Mouse (Mus musculus) layer of hippocampus, postnatal 25 days (tissue): ENCODE measurements at regions not wholly inside any gene's neighbourhood (a gene's known extent, or its start where the extent isn't known, plus 50 kb on each side); places are given as distances from the start of the nearest gene placed in this dataset.
"Not testable (repeated sequence)": the region's sequence is repeated elsewhere in the genome, so short reads cannot be mapped to it uniquely, and the experiment has no call there.

Source experiments
- DNase-seq, 2 experiments: peaks; one replicate each; pipeline ENCODE4 v3.0.0; 2022; ENCODE audit warnings: mixed read lengths in 2 of 2, low spot score in 1 of 2; ENCODE audit errors: extremely low spot score in 1 of 2

DNA sequence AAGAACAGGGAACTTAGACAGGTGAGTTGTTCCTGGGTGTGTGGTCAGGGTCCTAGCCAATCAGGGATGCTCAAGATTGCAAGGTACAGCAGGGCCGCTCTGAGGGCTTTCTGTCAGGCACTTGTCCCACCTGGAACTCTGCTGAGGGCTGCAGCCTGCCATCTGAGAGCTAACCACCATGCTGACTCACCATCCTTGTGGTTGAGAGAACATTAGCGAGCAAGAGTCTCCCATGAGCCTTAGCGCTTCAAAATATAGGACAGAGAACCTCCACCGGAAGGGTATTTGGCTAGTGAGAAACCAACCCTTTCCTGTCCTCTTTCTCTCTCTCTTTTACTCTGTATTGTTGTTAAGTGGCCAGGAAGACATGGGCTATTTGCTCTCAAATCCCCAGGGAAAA, 104.1 kb upstream of the Rasgrp1 start:
- DNase-seq: no peak

- peak in 1 of 2 experiments; percentile 62 for DNase-seq
These were observed 107.5 kb upstream of the Rasgrp1 start for GRCm38 (mm10) chr2:117450172-117450865.

DNA sequence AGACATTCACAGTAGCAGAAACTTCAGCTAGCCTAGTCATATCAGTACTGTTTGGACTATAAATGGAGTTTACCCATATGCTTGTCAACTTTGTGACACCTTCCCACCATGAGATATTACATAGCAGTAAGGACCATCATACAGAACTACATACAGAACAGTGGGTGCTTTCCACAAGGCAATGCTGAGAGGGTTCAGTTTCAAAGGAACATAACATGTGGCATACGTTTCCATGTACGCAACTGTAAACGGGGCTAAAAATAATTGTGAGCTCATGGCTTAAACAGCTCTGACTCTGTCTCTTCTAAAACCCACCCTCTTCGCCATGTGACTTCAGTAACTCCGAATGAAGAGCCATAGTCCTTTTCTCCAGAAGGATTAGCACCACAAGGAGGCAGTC, 109.0 kb upstream of the Rasgrp1 start:
- DNase-seq: no peak

DNA sequence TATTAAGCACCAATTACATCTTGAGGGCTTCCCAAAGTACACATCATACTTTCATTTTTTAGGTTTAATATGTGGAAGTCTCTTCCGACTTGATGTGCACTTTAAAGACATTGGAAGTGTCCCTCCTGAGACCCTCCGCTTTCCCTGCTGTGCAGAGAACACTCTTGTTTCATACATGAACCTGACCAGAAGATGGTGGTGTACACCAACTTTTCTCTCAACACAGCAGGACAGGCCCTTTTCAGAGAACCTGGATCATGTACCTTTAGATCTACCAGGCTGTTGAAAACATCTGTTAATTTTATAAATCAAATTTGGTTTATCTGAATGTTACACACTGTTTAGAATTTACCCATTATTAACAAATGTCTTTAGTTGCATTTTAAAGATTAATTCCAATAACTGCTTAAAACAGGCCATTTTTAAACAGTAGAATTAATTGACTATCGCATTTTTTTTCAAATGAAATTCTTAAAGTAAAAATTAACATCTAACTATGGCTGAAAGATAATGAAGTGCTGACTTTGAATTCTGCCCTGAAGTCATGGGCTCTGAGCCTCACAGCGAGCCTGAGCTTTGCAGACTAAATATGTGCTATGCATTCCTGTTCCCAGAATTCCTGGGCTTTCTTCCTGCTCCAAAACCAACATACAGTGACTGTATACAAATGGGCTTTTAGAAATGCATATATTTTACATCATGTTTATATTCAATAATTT, 112.4 kb upstream of the Rasgrp1 start:
- no peak for DNase-seq

GRCm38 (mm10) chr2:117455740-117456455, 113.1 kb upstream of the Rasgrp1 start:
- no peak for DNase-seq

DNA sequence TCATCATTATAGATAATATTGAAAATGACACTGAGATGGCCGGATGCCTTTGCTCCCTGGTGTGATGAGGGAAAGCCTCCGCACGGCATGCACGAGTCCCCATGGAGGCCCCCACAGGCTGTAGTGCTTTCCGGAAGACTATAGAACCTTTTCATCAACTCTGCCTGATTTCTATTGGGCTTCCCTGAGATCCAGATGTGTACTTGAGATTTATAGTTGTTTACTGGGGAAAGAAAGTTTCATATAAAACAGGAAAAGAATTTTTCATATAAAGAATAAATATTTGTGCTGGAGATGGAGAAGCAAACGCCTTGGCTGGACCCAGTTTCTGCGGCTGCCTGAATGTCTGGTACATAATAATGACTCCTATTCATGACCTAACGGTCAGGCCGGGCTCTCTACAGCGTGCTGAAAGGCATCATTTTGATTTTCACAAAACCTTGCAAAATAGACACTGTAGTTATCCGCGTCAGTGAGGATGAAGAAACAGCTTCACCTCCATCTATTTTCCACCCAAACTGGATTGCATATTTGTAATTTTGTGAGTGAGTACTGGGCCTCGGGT, 113.7 kb upstream of the Rasgrp1 start:
- no peak for DNase-seq

DNA sequence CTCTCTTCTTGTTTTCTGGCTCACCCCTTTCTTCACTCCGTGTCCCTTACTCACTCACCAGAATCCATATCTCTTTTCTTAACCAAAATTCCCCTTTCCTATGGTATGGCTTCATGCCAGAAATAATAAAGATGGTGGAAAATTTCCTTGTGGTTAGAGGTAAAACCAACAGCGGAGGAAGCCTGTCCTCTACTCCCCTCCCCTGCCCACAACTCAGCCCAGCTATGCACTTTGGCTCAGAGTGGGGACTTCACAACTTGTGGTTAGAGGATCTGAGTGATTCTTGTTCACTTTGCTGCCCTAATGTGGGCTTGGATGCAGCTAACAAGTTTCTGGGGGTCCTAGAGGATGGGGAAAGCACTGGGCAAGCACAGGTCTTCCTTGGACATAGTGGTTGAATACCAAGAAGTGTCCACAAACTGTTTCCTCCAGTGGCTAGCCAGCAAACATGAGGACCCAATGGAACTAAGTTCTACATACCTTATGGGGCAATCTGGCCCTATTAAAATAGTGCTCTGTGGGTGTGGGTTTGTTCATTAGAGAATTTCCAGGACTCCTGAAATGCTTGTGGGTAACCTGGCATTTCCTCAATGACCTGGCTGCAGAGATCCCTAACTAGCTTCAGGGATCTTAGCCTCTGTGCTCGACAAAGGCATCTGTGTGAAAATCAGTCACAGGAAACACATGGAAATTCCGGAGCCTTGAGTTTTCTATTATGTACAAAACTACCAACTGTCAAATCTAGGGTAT, 118.9 kb upstream of the Rasgrp1 start:
- DNase-seq: no peak

DNA sequence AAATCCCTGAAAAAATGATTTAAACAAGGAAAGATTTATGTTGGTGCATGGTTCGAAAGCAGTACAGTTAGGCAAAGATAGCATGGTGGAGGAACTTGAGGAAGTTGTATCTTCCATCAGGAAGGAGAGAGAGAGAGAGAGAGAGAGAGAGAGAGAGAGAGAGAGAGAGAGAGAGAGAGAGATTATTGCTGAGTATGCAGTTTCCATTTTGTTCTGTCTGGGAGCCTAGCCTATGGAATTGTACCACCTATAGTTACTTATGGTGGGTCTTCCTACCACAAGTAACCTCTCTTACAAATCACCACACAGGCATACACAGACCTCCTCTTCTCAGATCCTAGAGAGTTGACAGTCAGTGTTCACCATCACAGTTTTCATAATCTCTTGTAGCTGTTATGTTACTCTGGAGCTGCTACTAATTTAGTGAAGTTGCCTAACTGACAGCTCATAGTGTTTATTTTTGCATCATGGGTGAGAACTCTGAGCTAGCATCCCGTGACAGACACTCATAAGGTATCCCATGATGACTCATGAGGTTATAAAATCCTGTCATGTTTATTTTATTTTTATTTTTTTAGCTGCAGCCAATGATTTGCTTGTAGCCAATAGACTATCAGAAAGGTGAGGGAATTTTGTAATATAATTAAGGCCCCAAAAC, 132.2 kb upstream of the Rasgrp1 start:
- DNase-seq: no peak

GRCm38 (mm10) chr2:117475561-117475960, 132.8 kb upstream of the Rasgrp1 start:
- DNase-seq: no peak

DNA sequence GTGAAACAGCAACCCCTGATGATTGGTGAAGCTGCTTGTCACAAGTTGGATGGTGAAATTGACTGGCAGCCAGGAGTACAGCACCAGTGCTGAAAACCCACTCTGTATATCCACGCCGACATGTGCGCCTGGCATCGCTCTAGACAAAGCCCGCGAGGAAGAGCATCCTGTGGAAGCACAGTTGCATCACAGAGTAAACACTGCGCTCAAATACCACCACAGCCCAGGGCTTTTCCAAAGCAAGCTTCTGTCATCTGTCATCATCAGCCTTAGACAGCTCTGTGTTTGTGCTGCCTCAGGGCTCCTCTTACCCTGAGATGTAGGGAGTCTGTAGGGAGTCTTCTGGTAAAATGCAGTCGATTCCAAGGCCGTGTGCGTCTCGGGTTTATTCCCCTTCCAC, 134.7 kb upstream of the Rasgrp1 start:
- DNase-seq: not testable (repeated sequence)

GRCm38 (mm10) chr2:117479244-117480009, 136.6 kb upstream of the Rasgrp1 start:
- DNase-seq: not testable (repeated sequence)

GRCm38 (mm10) chr2:117486447-117486846, 143.6 kb upstream of the Rasgrp1 start:
- no peak for DNase-seq

DNA sequence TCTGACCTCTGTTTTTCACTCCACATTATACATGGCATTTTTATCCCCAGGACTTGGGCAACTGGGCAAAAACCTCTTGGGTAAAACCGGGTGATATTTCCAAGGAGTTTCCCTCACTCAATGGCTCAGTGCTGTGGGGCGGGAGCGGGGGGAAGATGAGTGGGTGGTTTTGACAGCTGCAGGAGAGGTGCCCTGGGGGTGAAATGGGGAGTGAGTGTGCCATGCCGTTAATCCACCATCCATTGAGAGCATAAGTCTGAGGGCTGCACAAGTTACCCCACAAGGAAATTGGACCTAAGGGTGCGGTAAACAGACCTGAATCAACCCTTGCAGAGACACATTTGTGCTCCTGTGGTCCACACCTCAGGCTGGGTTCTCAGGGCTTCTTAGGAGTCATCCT, 155.8 kb upstream of the Rasgrp1 start:
- DNase-seq: no peak

DNA sequence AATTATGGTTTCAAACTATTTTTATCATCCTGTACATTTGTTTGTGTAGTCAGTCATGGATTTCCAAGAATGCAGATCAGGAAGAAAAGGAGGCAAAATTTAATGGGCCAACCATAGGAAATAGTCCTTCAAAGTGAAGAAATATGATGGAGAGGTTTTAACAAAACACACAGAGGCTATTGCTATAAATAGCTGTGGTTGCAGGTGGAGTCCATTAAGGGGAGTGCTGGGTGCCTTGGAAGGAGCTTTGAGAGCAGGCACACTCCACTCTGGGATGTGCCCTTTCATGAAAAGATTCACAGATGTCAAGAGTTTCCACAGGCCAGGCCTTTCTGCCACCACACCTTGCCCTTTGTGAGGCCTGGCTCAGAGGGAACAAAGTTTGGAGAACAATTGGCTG, 159.8 kb upstream of the Rasgrp1 start:
- no peak for DNase-seq

DNA sequence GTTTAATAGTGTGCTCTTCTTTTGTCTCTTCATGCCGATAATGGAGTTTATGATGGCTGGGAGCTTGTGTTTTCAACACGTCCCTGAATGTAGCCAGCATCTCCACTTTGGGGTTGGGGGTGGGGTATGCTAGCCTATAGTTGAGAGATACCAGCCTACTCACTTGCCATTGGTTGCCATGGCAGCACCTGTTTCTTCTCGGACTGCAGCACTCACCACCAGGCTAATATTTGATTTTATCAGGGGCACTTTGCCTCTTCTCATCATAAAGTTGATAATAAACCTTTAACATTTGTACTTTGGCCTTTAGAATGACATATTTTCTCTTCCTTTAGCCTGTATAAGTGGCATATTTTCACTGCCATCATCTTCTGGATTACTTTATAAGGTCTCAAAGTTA, 168.9 kb upstream of the Rasgrp1 start:
- no peak for DNase-seq

GRCm38 (mm10) chr2:117512551-117512950, 169.8 kb upstream of the Rasgrp1 start:
- no peak for DNase-seq

DNA sequence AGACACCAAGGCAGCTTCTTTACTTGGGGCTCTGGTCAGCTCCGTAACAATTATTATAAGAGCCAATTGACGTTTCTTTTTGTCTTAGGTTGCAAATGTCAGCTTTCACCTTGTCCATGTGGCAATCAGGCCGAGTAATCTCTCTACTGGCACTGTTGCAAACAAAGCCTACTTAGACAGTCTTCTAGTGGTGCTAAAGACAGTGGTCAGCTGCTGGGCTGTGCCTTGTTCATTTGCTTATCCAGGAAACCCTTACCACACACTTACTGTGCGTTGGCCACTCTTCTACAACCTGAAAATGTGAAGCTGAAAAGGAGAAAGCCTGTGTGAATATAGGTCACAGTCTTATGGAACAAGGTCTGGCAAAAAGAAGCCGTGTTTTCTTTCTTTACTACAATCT, 181.6 kb upstream of the Rasgrp1 start:
- DNase-seq: no peak

DNA sequence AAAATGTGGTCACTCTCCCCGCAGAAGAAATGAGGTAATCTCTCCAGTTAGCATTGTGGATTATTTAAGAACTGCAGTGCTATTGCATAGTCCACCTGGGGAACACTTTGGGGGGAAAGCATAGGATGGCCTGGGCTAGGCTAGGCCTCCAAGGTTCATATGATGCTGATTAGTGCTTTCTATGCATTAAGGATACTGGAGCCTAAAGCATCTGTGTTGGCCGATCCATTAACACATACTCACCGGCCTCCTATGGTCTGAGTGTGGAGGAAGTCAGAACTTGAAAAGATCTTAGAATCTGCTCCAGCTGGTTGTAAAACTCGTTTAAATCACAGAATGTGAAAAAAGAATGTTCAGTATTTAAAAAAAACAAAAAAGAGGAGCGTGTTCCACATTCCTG, 196.1 kb upstream of the Rasgrp1 start:
- no peak for DNase-seq

DNA sequence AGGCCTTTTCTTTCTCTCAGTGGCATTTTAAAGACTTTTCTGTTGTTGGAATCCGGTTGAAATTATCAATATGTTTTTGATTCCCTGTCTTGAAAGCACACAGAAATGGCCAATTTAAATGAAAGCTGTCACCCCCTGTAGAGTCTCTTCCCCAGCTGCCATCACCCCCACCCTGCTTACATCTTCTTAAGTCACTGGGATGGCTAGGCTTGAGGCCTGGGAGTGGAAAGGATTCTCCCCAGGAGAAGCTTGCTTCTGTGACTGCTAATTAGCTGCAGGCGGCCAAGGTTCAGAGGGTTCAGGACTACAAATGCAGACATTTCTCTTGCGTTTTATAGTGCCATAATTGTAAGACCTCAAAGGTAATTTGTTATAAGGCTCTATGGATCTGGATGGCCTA, 196.5 kb upstream of the Rasgrp1 start:
- DNase-seq: no peak
